Mouse (Mus musculus): Measurements from ENCODE around the gene Cbfa2t2. TPM values are rescaled to one million over a fixed set of nuclear protein-coding genes. Genes with fewer than 3 reads are reported as not detected.

The Cbfa2t2 gene
- total and polyA plus RNA-seq, 2 experiments from 2014 or later: 31.3 to 57.8 TPM

GRCm38 (mm10) chr2:154550937-154551336 is 114.7 kb downstream of the Cbfa2t2 start:
- H3K27me3 ChIP-seq (ENCODE audit: insufficient read depth, low read length): no peaks in the 10 kb centered on the region
- peaks cover 14% of the 10 kb centered on the region; the same call in 1 of the 2 replicates for H3K4me1 ChIP-seq (ENCODE audit: insufficient read depth, low read length)
- no peaks in the 10 kb centered on the region for H3K9me3 ChIP-seq (ENCODE audit: low read length)
- ATAC-seq (ENCODE audit: low FRiP score): no peak
- H3K4me3 ChIP-seq (ENCODE audit: low read depth, low read length): no peak overlapping the region
- TF ChIP-seq CTCF (IDR thresholded peaks at IDR 0.05): no peak
- WGBS: 86% methylated on average over 2 of the region's 2 CpGs
- DNase-seq (ENCODE audit: low spot score): peak; percentile 63
- H3K36me3 ChIP-seq (ENCODE audit: insufficient read depth, low read length): 0 out of 2 replicates have a peak, but pooled peaks cover 3% of the 10 kb centered on the region
- no peak overlapping the region for H3K9ac ChIP-seq (replicated peaks; ENCODE audit: low read length, poor library complexity, severe bottlenecking)
- H3K4me2 ChIP-seq (ENCODE audit: low read depth, low read length, poor library complexity, severe bottlenecking): no peak overlapping the region
- H3K27ac ChIP-seq (ENCODE audit: low read depth, low read length): no peak overlapping the region

GRCm38 (mm10) chr2:154551476-154551875 is 115.2 kb downstream of the Cbfa2t2 start, which contains the start of gene Actl10:
Gene Actl10 (plus strand): TSS chr2:154551776.
- TF ChIP-seq CTCF (IDR thresholded peaks at IDR 0.05): no peak
- Histone ChIP-seq H3K4me3 (ENCODE audit: low read depth, low read length) (no peak within 1 kb of the TSS), H3K36me3 (ENCODE audit: insufficient read depth, low read length) (0 out of 2 replicates have a peak, but pooled peaks cover 3% of the 10 kb centered on the region), H3K9me3 (ENCODE audit: low read length) (no peaks in the 10 kb centered on the region), H3K27me3 (ENCODE audit: insufficient read depth, low read length) (no peaks in the 10 kb centered on the region), H3K4me2 (ENCODE audit: low read depth, low read length, poor library complexity, severe bottlenecking) (peak within 1 kb of the TSS; percentile 30), H3K27ac (ENCODE audit: low read depth, low read length) (no peak within 1 kb of the TSS), H3K9ac (replicated peaks; ENCODE audit: low read length, poor library complexity, severe bottlenecking) (no peak within 1 kb of the TSS), H3K4me1 (ENCODE audit: insufficient read depth, low read length) (peaks cover 14% of the 10 kb centered on the region; the same call in 1 of the 2 replicates)
- ATAC-seq (ENCODE audit: low FRiP score) (no peak), DNase-seq (ENCODE audit: low spot score) (no peak)
- WGBS: 86% methylated on average over 4 of the region's 4 CpGs

- H3K27ac ChIP-seq (ENCODE audit: low read depth, low read length): no peak overlapping the region
- ATAC-seq (ENCODE audit: low FRiP score): no peak
These were observed 115.6 kb downstream of the Cbfa2t2 start for GRCm38 (mm10) chr2:154551927-154552326.

GRCm38 (mm10) chr2:154552424-154552907 is 116.2 kb downstream of the Cbfa2t2 start:
- ATAC-seq (ENCODE audit: low FRiP score) (peak; percentile 59), DNase-seq (ENCODE audit: low spot score) (peak; percentile 91)
- peak overlapping the region; percentile 30 for H3K4me2 ChIP-seq (ENCODE audit: low read depth, low read length, poor library complexity, severe bottlenecking)
- peaks cover 14% of the 10 kb centered on the region; the same call in 1 of the 2 replicates for H3K4me1 ChIP-seq (ENCODE audit: insufficient read depth, low read length)
- no peak overlapping the region for H3K4me3 ChIP-seq (ENCODE audit: low read depth, low read length)
- TF ChIP-seq CTCF (IDR thresholded peaks at IDR 0.05): peak; percentile 68
- H3K36me3 ChIP-seq (ENCODE audit: insufficient read depth, low read length): 0 out of 2 replicates have a peak, but pooled peaks cover 3% of the 10 kb centered on the region
- no peaks in the 10 kb centered on the region for H3K27me3 ChIP-seq (ENCODE audit: insufficient read depth, low read length)
- H3K27ac ChIP-seq (ENCODE audit: low read depth, low read length): no peak overlapping the region
- H3K9me3 ChIP-seq (ENCODE audit: low read length): no peaks in the 10 kb centered on the region
- WGBS: 24% methylated on average over 27 of the region's 27 CpGs
- H3K9ac ChIP-seq (replicated peaks; ENCODE audit: low read length, poor library complexity, severe bottlenecking): no peak overlapping the region

More at GRCm38 (mm10) chr2:154551927-154552326, 115.6 kb downstream of the Cbfa2t2 start:
- H3K4me2 ChIP-seq (ENCODE audit: low read depth, low read length, poor library complexity, severe bottlenecking): peak overlapping the region; percentile 30
- no peak for DNase-seq (ENCODE audit: low spot score)
- no peak for TF ChIP-seq CTCF (IDR thresholded peaks at IDR 0.05)
- H3K9me3 ChIP-seq (ENCODE audit: low read length): no peaks in the 10 kb centered on the region
- no peak overlapping the region for H3K9ac ChIP-seq (replicated peaks; ENCODE audit: low read length, poor library complexity, severe bottlenecking)
- H3K27me3 ChIP-seq (ENCODE audit: insufficient read depth, low read length): no peaks in the 10 kb centered on the region
- 43% methylated on average over 21 of the region's 21 CpGs for WGBS
- 0 out of 2 replicates have a peak, but pooled peaks cover 3% of the 10 kb centered on the region for H3K36me3 ChIP-seq (ENCODE audit: insufficient read depth, low read length)
- H3K4me1 ChIP-seq (ENCODE audit: insufficient read depth, low read length): peaks cover 14% of the 10 kb centered on the region; the same call in 1 of the 2 replicates
- H3K4me3 ChIP-seq (ENCODE audit: low read depth, low read length): no peak overlapping the region

- Histone ChIP-seq H3K4me1 (ENCODE audit: insufficient read depth, low read length) (peaks cover 17% of the 10 kb centered on the region), H3K27me3 (ENCODE audit: insufficient read depth, low read length) (no peaks in the 10 kb centered on the region), H3K36me3 (ENCODE audit: insufficient read depth, low read length) (0 out of 2 replicates have a peak, but pooled peaks cover 3% of the 10 kb centered on the region), H3K27ac (ENCODE audit: low read depth, low read length) (no peak overlapping the region), H3K4me2 (ENCODE audit: low read depth, low read length, poor library complexity, severe bottlenecking) (no peak overlapping the region), H3K9ac (replicated peaks; ENCODE audit: low read length, poor library complexity, severe bottlenecking) (no peak overlapping the region), H3K4me3 (ENCODE audit: low read depth, low read length) (no peak overlapping the region), H3K9me3 (ENCODE audit: low read length) (no peaks in the 10 kb centered on the region)
- WGBS: 65% methylated on average over 6 of the region's 6 CpGs
- TF ChIP-seq CTCF (IDR thresholded peaks at IDR 0.05): no peak
- DNase-seq (ENCODE audit: low spot score) (no peak), ATAC-seq (ENCODE audit: low FRiP score) (no peak)
These were observed 119.0 kb downstream of the Cbfa2t2 start for GRCm38 (mm10) chr2:154555235-154555634.

GRCm38 (mm10) chr2:154557184-154557832 is 121.0 kb downstream of the Cbfa2t2 start:
- ATAC-seq (ENCODE audit: low FRiP score): no peak
- Histone ChIP-seq H3K9me3 (ENCODE audit: low read length) (no peaks in the 10 kb centered on the region), H3K4me2 (ENCODE audit: low read depth, low read length, poor library complexity, severe bottlenecking) (peak overlapping the region; percentile 80), H3K9ac (replicated peaks; ENCODE audit: low read length, poor library complexity, severe bottlenecking) (0 out of 2 replicates have a peak overlapping the region, but pooled peaks have one; percentile 4), H3K36me3 (ENCODE audit: insufficient read depth, low read length) (0 out of 2 replicates have a peak, but pooled peaks cover 3% of the 10 kb centered on the region), H3K27ac (ENCODE audit: low read depth, low read length) (no peak overlapping the region), H3K27me3 (ENCODE audit: insufficient read depth, low read length) (no peaks in the 10 kb centered on the region), H3K4me1 (ENCODE audit: insufficient read depth, low read length) (peaks cover 14% of the 10 kb centered on the region), H3K4me3 (ENCODE audit: low read depth, low read length) (no peak overlapping the region; the same call in 1 of the 2 replicates)
- no peak for TF ChIP-seq CTCF (IDR thresholded peaks at IDR 0.05)
- WGBS: 51% methylated on average over 5 of the region's 5 CpGs
- DNase-seq (ENCODE audit: low spot score): no peak

All from midbrain, postnatal 0 days (tissue).